Mouse (Mus musculus): ENCODE data around the gene Eno1.
A peak's percentile ranks its signal among the peaks of the same experiment; 100 is the strongest.

Eno1 gene

GRCm38 (mm10) chr4:150226818-150227688 lies 9.5 kb upstream of the Eno1 start:
- peak in 1 of 2 experiments; percentile 41 for DNase-seq (ENCODE audit: low spot score in 2 of 2)

DNA sequence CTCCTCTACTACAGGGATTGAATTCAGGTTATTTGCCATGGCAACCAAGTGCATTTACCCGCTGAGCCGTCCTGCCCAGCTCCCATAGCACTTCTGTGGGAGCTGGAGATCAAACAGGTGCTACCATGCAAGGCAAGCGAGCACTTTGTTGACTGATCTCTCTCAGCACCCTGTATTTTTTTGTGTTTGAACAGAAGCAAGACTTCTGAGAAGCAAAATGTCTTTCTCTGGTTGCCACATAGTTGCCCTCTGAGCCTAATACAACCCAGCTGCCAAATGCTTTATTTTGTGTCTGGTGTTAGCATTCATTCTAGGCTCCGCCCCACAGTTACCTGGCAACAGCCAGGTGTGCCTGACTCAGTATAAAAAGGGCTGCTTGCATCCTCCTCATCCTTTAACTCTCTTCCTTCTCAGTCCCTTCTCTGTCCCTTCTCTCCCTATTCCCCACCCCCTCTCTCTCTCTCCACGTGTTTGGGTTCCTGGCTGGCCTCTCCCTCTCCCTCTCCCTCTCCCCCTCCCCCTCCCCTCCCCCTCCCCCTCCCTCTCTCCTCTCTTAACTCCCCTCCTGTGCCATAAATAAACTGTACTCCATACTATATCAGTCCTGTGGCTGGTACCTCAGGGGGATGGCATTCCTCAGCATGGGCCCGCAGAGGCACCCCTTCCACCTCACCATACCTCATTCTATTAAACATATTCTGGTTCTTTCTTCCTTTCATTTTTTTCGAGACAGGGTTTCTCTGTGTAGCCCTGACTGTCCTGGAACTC lies 7.8 kb upstream of the Eno1 start:
- no peak for DNase-seq (ENCODE audit: low spot score in 2 of 2)

GRCm38 (mm10) chr4:150229747-150230390 lies 6.7 kb upstream of the Eno1 start:
- no peak for DNase-seq (ENCODE audit: low spot score in 2 of 2)

- DNase-seq (ENCODE audit: low spot score in 2 of 2) = no peak
Measured at GRCm38 (mm10) chr4:150230460-150231407, 5.8 kb upstream of the Eno1 start.

DNA sequence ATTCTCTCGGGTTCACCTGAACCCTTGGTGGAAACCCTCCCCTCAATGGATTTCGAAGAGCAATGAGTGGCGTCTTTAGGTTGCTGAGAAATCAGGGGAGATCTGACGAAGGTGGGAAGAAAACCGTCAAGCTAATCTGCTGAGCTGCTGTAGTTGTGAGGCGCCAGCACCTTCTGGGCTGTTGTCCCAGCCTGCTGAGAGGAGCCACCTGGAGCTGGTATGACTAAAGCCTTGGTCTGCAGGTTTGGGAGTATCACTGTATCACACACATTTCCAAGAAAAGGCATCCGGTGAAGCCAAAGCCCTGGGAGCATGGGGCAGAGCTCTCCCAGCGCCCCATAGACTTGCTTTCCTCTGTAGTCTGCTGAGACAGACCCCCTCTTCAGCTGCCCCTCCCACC lies 4.7 kb upstream of the Eno1 start:
- DNase-seq (ENCODE audit: low spot score in 2 of 2) = no peak

- DNase-seq (ENCODE audit: low spot score in 2 of 2) = no peak
Measured at GRCm38 (mm10) chr4:150234599-150235327, 1.8 kb upstream of the Eno1 start.

GRCm38 (mm10) chr4:150235585-150235984 lies 936 bp upstream of the Eno1 start:
- no peak for DNase-seq (ENCODE audit: low spot score in 2 of 2)

- no peak for DNase-seq (ENCODE audit: low spot score in 2 of 2)
Measured at GRCm38 (mm10) chr4:150236031-150236430, 490 bp upstream of the Eno1 start.

DNA sequence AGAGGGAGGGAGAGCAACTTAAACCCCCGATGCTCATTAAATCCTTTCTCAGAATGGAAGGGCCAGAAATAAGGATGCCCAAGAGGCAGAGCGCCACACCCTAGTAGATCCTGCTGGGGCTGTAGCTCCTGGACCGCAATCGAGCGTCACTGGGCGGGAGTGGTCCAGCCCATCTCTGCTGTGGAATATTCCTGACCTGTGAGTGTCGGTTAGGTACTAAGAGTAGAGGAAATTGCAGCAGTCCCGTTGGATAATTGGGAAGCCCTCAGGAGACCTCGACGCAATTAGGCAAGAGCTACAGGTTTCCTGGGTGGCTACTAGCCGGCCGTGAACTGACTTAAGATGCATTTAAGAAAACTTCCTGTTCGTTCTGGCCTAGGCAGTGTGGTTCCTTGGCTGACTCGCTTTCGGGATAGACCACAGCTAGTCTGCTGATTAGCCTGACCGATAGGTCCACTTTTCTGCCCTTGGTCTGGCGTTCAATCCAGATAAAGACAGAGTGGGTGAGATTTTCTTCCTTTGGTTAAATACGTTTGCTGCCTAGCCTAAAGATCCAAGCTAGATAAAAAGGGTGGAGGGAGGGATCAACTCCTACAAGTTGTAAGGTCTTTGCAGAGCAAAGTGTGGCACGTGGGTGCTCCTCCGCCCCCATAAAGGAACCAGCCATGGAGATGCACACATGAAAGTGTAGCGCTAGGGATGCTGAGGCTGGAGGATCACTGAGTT lies 1.3 kb downstream of the Eno1 start:
- no peak for DNase-seq (ENCODE audit: low spot score in 2 of 2)

- DNase-seq (ENCODE audit: low spot score in 2 of 2) = no peak
Measured at GRCm38 (mm10) chr4:150238433-150239086, 2.0 kb downstream of the Eno1 start.

- DNase-seq (ENCODE audit: low spot score in 2 of 2) = no peak
Measured at GRCm38 (mm10) chr4:150239087-150239480, 2.6 kb downstream of the Eno1 start.

- DNase-seq (ENCODE audit: low spot score in 2 of 2) = no peak
Measured at GRCm38 (mm10) chr4:150239503-150239902, 3.0 kb downstream of the Eno1 start.

GRCm38 (mm10) chr4:150239951-150240368 lies 3.4 kb downstream of the Eno1 start:
- DNase-seq (ENCODE audit: low spot score in 2 of 2) = peak in 1 of 2 experiments; percentile 63

DNA sequence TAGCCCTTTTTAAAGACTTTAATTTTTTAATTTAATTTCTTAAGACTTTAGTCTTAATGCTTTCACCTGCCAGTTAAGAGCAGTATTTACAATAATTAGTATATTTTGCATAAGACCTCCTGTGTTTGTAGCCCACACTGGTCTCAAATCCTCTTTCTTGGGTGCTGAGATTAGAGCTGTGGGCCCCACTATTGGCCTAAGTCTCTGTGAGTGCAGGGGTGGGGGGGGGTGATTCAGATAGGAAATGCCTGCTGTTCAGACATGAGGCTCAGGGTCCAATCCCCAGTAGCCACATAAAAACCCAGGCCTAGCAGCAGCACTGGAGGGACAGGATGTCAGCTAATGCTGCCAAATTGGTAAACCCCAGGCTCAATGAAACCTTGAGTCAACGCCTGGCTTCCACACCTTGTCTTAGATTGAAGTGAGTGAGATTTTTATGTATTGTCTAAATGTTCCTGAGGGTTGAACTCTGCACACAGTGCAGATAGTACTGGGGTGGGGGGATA lies 3.9 kb downstream of the Eno1 start:
- DNase-seq (ENCODE audit: low spot score in 2 of 2) = no peak

DNA sequence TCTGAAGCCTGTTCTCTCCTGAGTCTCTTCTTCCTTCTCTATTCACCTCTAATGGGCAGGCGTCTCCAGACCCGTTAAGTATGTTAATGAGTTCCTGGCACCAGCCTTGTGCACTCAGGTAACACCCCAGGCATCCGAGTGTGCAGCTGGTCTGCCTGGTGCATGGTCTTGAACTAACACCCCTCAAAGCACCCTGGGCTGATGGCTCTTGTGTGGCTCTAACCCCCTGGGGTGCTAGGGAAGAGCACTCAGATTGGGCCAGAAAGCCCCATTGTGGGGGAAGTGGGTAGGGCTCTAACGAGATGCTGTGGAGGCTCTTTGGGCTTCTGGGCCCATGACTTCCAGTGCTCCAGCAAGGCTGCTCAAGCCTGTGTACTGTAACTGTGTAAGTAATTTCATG lies 5.2 kb downstream of the Eno1 start:
- no peak for DNase-seq (ENCODE audit: low spot score in 2 of 2)

DNA sequence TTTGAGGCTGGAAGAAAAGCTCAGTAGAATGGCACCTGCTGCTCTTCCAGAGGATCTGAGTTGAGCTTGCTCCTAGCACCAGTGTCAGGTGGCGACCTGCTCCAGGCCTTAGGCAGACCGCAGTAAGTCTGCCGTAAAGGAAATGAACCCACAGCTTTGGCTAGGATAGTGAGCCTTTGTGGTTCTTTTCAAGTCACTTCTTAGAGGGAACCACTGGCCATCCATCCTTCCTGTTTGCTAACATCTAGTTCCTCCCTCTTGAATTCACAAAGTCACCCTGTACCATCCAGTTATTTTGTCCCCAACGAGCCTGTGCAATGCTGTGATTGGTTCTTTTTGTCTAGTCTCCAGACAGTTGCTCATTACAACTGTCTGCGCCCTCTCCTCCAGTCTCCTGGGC lies 6.2 kb downstream of the Eno1 start:
- no peak for DNase-seq (ENCODE audit: low spot score in 2 of 2)

DNA sequence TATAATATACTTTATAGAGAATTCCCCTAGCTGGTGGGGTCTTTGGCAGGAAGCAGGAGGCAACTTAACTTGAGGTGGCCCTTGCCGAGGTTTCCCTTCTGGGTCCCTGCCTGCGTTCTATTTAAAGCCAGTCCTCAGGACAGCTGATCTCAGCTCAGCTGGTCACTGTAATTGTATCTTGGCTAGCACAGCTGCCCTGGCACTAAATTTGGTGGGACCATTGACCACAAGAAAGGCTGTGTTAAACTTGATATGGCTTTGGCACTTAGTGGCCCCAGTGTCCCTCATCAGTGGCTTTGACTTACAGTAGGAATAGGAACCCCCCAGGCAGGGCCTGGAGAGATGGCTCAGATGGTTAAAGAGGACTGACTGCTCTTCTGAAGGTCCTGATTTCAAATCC lies 9.4 kb downstream of the Eno1 start:
- no peak for DNase-seq (ENCODE audit: low spot score in 2 of 2)

- peak in 1 of 2 experiments; percentile 50 for DNase-seq (ENCODE audit: low spot score in 2 of 2)
Measured at GRCm38 (mm10) chr4:150248009-150248408, 11.5 kb downstream of the Eno1 start.

GRCm38 (mm10) chr4:150248917-150249316 lies 12.4 kb downstream of the Eno1 start:
- no peak for DNase-seq (ENCODE audit: low spot score in 2 of 2)
